Mouse (Mus musculus): ENCODE measurements around the gene Rbm8a2.

Gene Rbm8a2

GRCm38 (mm10) chr1:175931391-175931790, 47.5 kb downstream of the Rbm8a2 start:
- DNase-seq (ENCODE audit: low read depth, low spot score): no peak

Measured in forelimb bud, embryonic 11.5 days (tissue).